Mouse (Mus musculus) kidney, postnatal 25 days (tissue): ENCODE data around the gene Acoxl.

Source experiments
- DNase-seq, 2 experiments: peaks; one replicate each; pipeline ENCODE4 v3.0.0; 2021; ENCODE audit warnings: mixed read lengths in 2 of 2

The Acoxl gene

GRCm38 (mm10) chr2:128152845-128153550 is 314.3 kb downstream of the Acoxl start:
- no peak for DNase-seq

- DNase-seq: no peak
Observed at GRCm38 (mm10) chr2:128153551-128153910, 314.9 kb downstream of the Acoxl start.

GRCm38 (mm10) chr2:128155412-128156066 is 316.9 kb downstream of the Acoxl start:
- peak; percentile 76 to 79 for DNase-seq

GRCm38 (mm10) chr2:128156067-128156462 is 317.4 kb downstream of the Acoxl start:
- no peak for DNase-seq

GRCm38 (mm10) chr2:128156557-128157412 is 318.1 kb downstream of the Acoxl start:
- no peak for DNase-seq

- no peak for DNase-seq
Observed at GRCm38 (mm10) chr2:128158734-128159410, 320.2 kb downstream of the Acoxl start.

GRCm38 (mm10) chr2:128159619-128160125 is 321.0 kb downstream of the Acoxl start:
- DNase-seq: no peak

- no peak for DNase-seq
Observed at GRCm38 (mm10) chr2:128163177-128163576, 324.5 kb downstream of the Acoxl start.

GRCm38 (mm10) chr2:128166623-128167423 is 328.1 kb downstream of the Acoxl start:
- DNase-seq: peak; percentile 51 to 80

GRCm38 (mm10) chr2:128167930-128168329 is 329.3 kb downstream of the Acoxl start:
- no peak for DNase-seq

GRCm38 (mm10) chr2:128169486-128169885 is 330.8 kb downstream of the Acoxl start:
- DNase-seq: no peak

- DNase-seq: no peak
Observed at GRCm38 (mm10) chr2:128169972-128170371, 331.3 kb downstream of the Acoxl start.

- no peak for DNase-seq
Observed at GRCm38 (mm10) chr2:128170614-128171013, 331.9 kb downstream of the Acoxl start.

- DNase-seq: no peak
Observed at GRCm38 (mm10) chr2:128172266-128172665, 333.6 kb downstream of the Acoxl start.
